Mouse (Mus musculus): ENCODE data around the gene Slc44a2.
"Not testable (repeated sequence)": the region's sequence is repeated elsewhere in the genome, so short reads cannot be mapped to it uniquely, and the experiment has no call there.

The Slc44a2 gene

GRCm38 (mm10) chr9:21309150-21309741 lies 11.3 kb upstream of the Slc44a2 start:
- DNase-seq: peak; percentile 46

- DNase-seq: no peak
Observed at GRCm38 (mm10) chr9:21311695-21312094, 8.8 kb upstream of the Slc44a2 start.

GRCm38 (mm10) chr9:21312134-21312533 lies 8.4 kb upstream of the Slc44a2 start, which contains the start of gene Ap1m2:
Ap1m2 (minus strand) TSS chr9:21312337.
- no peak for DNase-seq

GRCm38 (mm10) chr9:21313394-21313793 lies 7.1 kb upstream of the Slc44a2 start:
- peak; percentile 92 for DNase-seq

- DNase-seq: no peak
Observed at GRCm38 (mm10) chr9:21314367-21315140, 5.9 kb upstream of the Slc44a2 start.

- no peak for DNase-seq
Observed at GRCm38 (mm10) chr9:21315421-21315820, 5.1 kb upstream of the Slc44a2 start.

- peak; percentile 61 for DNase-seq
Observed at GRCm38 (mm10) chr9:21316696-21317095, 3.8 kb upstream of the Slc44a2 start.

- DNase-seq: no peak
Observed at GRCm38 (mm10) chr9:21318792-21319191, 1.7 kb upstream of the Slc44a2 start.

- no peak for DNase-seq
Observed at GRCm38 (mm10) chr9:21319503-21319902, 995 bp upstream of the Slc44a2 start.

- DNase-seq: no peak
Observed at GRCm38 (mm10) chr9:21320280-21320618, 249 bp upstream of the Slc44a2 start.

GRCm38 (mm10) chr9:21321513-21321835 lies 976 bp downstream of the Slc44a2 start:
- DNase-seq: peak; percentile 78

- peak; percentile 75 for DNase-seq
Observed at GRCm38 (mm10) chr9:21322211-21322916, 1.9 kb downstream of the Slc44a2 start.

GRCm38 (mm10) chr9:21322917-21323297 lies 2.4 kb downstream of the Slc44a2 start:
- DNase-seq: not testable (repeated sequence)

- DNase-seq: no peak
Observed at GRCm38 (mm10) chr9:21324269-21324668, 3.8 kb downstream of the Slc44a2 start.

- peak; percentile 55 for DNase-seq
Observed at GRCm38 (mm10) chr9:21327569-21327968, 7.1 kb downstream of the Slc44a2 start.

GRCm38 (mm10) chr9:21328041-21328440 lies 7.5 kb downstream of the Slc44a2 start:
- peak; percentile 71 for DNase-seq

- peak; percentile 21 for DNase-seq
Observed at GRCm38 (mm10) chr9:21329041-21329440, 8.5 kb downstream of the Slc44a2 start.

GRCm38 (mm10) chr9:21329699-21330289 lies 9.3 kb downstream of the Slc44a2 start:
- DNase-seq: peak; percentile 23

GRCm38 (mm10) chr9:21331365-21332140 lies 11.1 kb downstream of the Slc44a2 start:
- DNase-seq: peak; percentile 32

- DNase-seq: peak; percentile 68
Observed at GRCm38 (mm10) chr9:21332161-21333061, 11.9 kb downstream of the Slc44a2 start.

GRCm38 (mm10) chr9:21333523-21333922 lies 13.0 kb downstream of the Slc44a2 start:
- no peak for DNase-seq

- no peak for DNase-seq
Observed at GRCm38 (mm10) chr9:21334747-21335146, 14.2 kb downstream of the Slc44a2 start.
